Mouse (Mus musculus) C2C12 (cell line): ENCODE data around the gene Pacsin2. TPM values are rescaled to one million over a fixed set of nuclear protein-coding genes. Genes with fewer than 3 reads are reported as not detected.
A peak's percentile ranks its signal among the peaks of the same experiment; 100 is the strongest.

Source experiments
- H3K27me3 ChIP-seq: one replicate; pipeline ENCODE4 v1.6.1; 2011; ENCODE audit not compliant: control insufficient read depth, insufficient read depth, insufficient read length
- H3K36me3 ChIP-seq: one replicate; pipeline ENCODE4 v1.6.1; 2011; ENCODE audit not compliant: control insufficient read depth, insufficient read depth
- H3K4me3 ChIP-seq: one replicate; pipeline ENCODE4 v1.5.1; 2011; ENCODE audit warnings: mild to moderate bottlenecking, control low read depth; ENCODE audit not compliant: poor library complexity, insufficient read depth, severe bottlenecking
- H3K79me2 ChIP-seq: one replicate; pipeline ENCODE4 v1.6.1; 2011; ENCODE audit not compliant: control insufficient read depth, insufficient read depth
- H3K79me3 ChIP-seq: one replicate; pipeline ENCODE4 v1.6.1; 2011; ENCODE audit warnings: low read depth, control low read depth
- H3ac ChIP-seq: one replicate; pipeline ENCODE3; 2011; ENCODE audit warnings: low read depth; ENCODE audit not compliant: control insufficient read depth, insufficient read length
- CEBPB ChIP-seq: IDR thresholded peaks from one replicate; pipeline ENCODE4 v1.6.1; 2011; ENCODE audit warnings: low read depth, mild to moderate bottlenecking, control low read depth, moderate library complexity
- CTCF ChIP-seq: IDR thresholded peaks from one replicate; pipeline ENCODE4 v1.5.1; 2011; ENCODE audit not compliant: control insufficient read depth, insufficient read depth, insufficient read length
- FOSL1 ChIP-seq: IDR thresholded peaks from one replicate; pipeline ENCODE4 v1.8.0; 2011; ENCODE audit warnings: mild to moderate bottlenecking, low read length; ENCODE audit not compliant: poor library complexity, insufficient read depth, severe bottlenecking
- MAX ChIP-seq: IDR thresholded peaks from one replicate; pipeline ENCODE4 v1.6.1; 2011; ENCODE audit warnings: mild to moderate bottlenecking, control low read depth
- MYOD1 ChIP-seq: IDR thresholded peaks from one replicate; pipeline ENCODE4 v1.6.1; 2011; ENCODE audit warnings: low read depth; ENCODE audit not compliant: control insufficient read depth, insufficient read length
- MYOG ChIP-seq: IDR thresholded peaks from one replicate; pipeline ENCODE4 v1.6.1; 2011; ENCODE audit not compliant: control insufficient read depth, insufficient read length; ENCODE audit errors: extremely low read depth
- USF1 ChIP-seq: IDR thresholded peaks from one replicate; pipeline ENCODE4 v1.6.1; 2011; ENCODE audit warnings: low read depth, mild to moderate bottlenecking, control low read depth, moderate library complexity
- polyA plus RNA-seq: library from polyadenylated mRNA; unstranded; fragments of >200 nt; fragmentation: generic; extraction: Trizol; gene quantifications from one replicate; pipeline ENCODE4 v1.2.1, GENCODE M21; 2012; ENCODE audit warnings: missing spikeins

The Pacsin2 gene
- polyA plus RNA-seq, 1 experiment: 101 TPM

GRCm38 (mm10) chr15:83500352-83500751, 35.9 kb upstream of the Pacsin2 start:
- no peaks in the 10 kb centered on the region for H3K27me3 ChIP-seq
- H3K79me3 ChIP-seq: no peaks in the 10 kb centered on the region
- no peak for TF ChIP-seq MAX
- no peak for TF ChIP-seq MYOD1
- no peak for TF ChIP-seq CTCF
- no peak for TF ChIP-seq FOSL1
- TF ChIP-seq CEBPB: no peak
- TF ChIP-seq USF1: no peak
- no peaks in the 10 kb centered on the region for H3K79me2 ChIP-seq
- no peak overlapping the region for H3ac ChIP-seq
- H3K36me3 ChIP-seq: peaks cover 45% of the 10 kb centered on the region
- H3K4me3 ChIP-seq: no peak overlapping the region

- Histone ChIP-seq H3K36me3 (peaks cover 45% of the 10 kb centered on the region), H3K4me3 (no peak overlapping the region), H3K79me2 (no peaks in the 10 kb centered on the region), H3K79me3 (no peaks in the 10 kb centered on the region), H3ac (no peak overlapping the region), H3K27me3 (no peaks in the 10 kb centered on the region)
- no peak for TF ChIP-seq FOSL1
- no peak for TF ChIP-seq USF1
- no peak for TF ChIP-seq MYOG
- no peak for TF ChIP-seq CTCF
- TF ChIP-seq MYOD1: no peak
- TF ChIP-seq CEBPB: no peak
- no peak for TF ChIP-seq MAX
These were observed 34.9 kb upstream of the Pacsin2 start for GRCm38 (mm10) chr15:83499211-83499755.

GRCm38 (mm10) chr15:83497299-83497698, 32.9 kb upstream of the Pacsin2 start:
- Histone ChIP-seq H3K79me3 (no peaks in the 10 kb centered on the region), H3K27me3 (no peaks in the 10 kb centered on the region), H3ac (no peak overlapping the region), H3K79me2 (no peaks in the 10 kb centered on the region), H3K36me3 (peaks cover 58% of the 10 kb centered on the region), H3K4me3 (no peak overlapping the region)
- TF ChIP-seq MAX (no peak), USF1 (no peak), MYOD1 (no peak), CTCF (no peak), MYOG (no peak), FOSL1 (no peak), CEBPB (no peak)

- H3K79me3 ChIP-seq: no peaks in the 10 kb centered on the region
- no peak overlapping the region for H3K4me3 ChIP-seq
- no peak for TF ChIP-seq FOSL1
- TF ChIP-seq USF1: no peak
- TF ChIP-seq MYOG: no peak
- TF ChIP-seq MAX: no peak
- TF ChIP-seq CTCF: no peak
- no peak for TF ChIP-seq CEBPB
- H3K36me3 ChIP-seq: peaks cover 65% of the 10 kb centered on the region
- H3K27me3 ChIP-seq: no peaks in the 10 kb centered on the region
- no peak overlapping the region for H3ac ChIP-seq
- no peaks in the 10 kb centered on the region for H3K79me2 ChIP-seq
These were observed 31.5 kb upstream of the Pacsin2 start for GRCm38 (mm10) chr15:83495787-83496367.

DNA sequence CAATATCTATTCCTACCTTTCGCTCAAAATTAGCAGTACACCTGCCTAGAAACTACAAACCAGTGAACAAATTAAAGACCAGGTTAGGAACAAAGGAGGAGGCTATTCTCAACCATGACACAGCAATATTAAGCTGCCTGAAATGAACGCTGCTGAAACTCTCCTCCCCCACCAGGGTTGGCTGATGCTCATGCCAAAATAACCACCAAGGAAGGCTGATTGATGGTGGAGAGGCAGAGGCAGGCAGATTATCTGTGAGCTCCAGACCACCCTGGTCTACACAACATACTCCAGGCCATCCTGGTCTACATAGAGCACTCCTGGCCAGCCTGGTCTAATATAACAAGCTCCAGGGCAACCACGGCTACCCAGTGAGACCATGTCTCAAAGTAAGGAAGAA, 30.8 kb upstream of the Pacsin2 start:
- H3K79me3 ChIP-seq: no peaks in the 10 kb centered on the region
- H3K27me3 ChIP-seq: no peaks in the 10 kb centered on the region
- H3K36me3 ChIP-seq: peaks cover 68% of the 10 kb centered on the region
- H3K79me2 ChIP-seq: no peaks in the 10 kb centered on the region
- no peak overlapping the region for H3ac ChIP-seq
- TF ChIP-seq MYOG: no peak
- TF ChIP-seq CTCF: no peak
- no peak overlapping the region for H3K4me3 ChIP-seq

- Histone ChIP-seq H3K36me3 (peaks cover 73% of the 10 kb centered on the region), H3K27me3 (no peaks in the 10 kb centered on the region), H3K79me3 (no peaks in the 10 kb centered on the region), H3ac (no peak overlapping the region), H3K4me3 (no peak overlapping the region), H3K79me2 (no peaks in the 10 kb centered on the region)
- TF ChIP-seq MAX: no peak
- TF ChIP-seq FOSL1: peak; percentile 35
- TF ChIP-seq USF1: no peak
- TF ChIP-seq CTCF: no peak
- TF ChIP-seq CEBPB: no peak
- TF ChIP-seq MYOD1: peak; percentile 95
- TF ChIP-seq MYOG: no peak
These were observed 30.1 kb upstream of the Pacsin2 start for GRCm38 (mm10) chr15:83494572-83494920.
